Mouse (Mus musculus) neural tube, embryonic 11.5 days (tissue): ENCODE data around the gene Ube2o. TPM values are rescaled to one million over a fixed set of nuclear protein-coding genes. Genes with fewer than 3 reads are reported as not detected.

Experiments used
- ATAC-seq: fragments of 200-750 bp; cut with Nextera tagmentation; 2 replicates; pipeline ENCODE4 v1.8.0; 2017; ENCODE audit warnings: moderate number of reproducible peaks, mild to moderate bottlenecking, moderate TSS enrichment, moderate library complexity; ENCODE audit not compliant: insufficient read depth, low FRiP score, low TSS enrichment
- DNase-seq: peaks from one replicate; pipeline ENCODE4 v3.0.0-alpha.2; 2015; ENCODE audit warnings: low spot score
- H3K27ac ChIP-seq: fragments of 300-500 bp; sonication (generic); 2 replicates; pipeline ENCODE4 v1.5.1; 2014; ENCODE audit warnings: low read depth, mild to moderate bottlenecking, low read length
- H3K27me3 ChIP-seq: fragments of 300-500 bp; sonication (generic); 2 replicates; pipeline ENCODE4 v1.6.1; 2014; ENCODE audit warnings: mild to moderate bottlenecking, low read length, mixed read lengths; ENCODE audit not compliant: control insufficient read depth, insufficient read depth
- H3K36me3 ChIP-seq: fragments of 300-500 bp; sonication (generic); 2 replicates; pipeline ENCODE4 v1.6.1; 2014; ENCODE audit warnings: mild to moderate bottlenecking, low read length, moderate library complexity, mixed read lengths; ENCODE audit not compliant: control insufficient read depth, insufficient read depth
- H3K4me1 ChIP-seq: fragments of 300-500 bp; sonication (generic); 2 replicates; pipeline ENCODE4 v1.6.1; 2014; ENCODE audit warnings: low read length, mixed read lengths; ENCODE audit not compliant: control insufficient read depth, insufficient read depth
- H3K4me2 ChIP-seq: fragments of 300-500 bp; sonication (generic); 2 replicates; pipeline ENCODE4 v1.6.1; 2014; ENCODE audit warnings: low read depth, mild to moderate bottlenecking, moderate library complexity
- H3K4me3 ChIP-seq: fragments of 300-500 bp; sonication (generic); 2 replicates; pipeline ENCODE4 v1.5.1; 2014; ENCODE audit warnings: low read depth, low read length
- H3K9ac ChIP-seq: fragments of 300-500 bp; sonication (generic); 2 replicates; pipeline ENCODE4 v1.6.1; 2014; ENCODE audit warnings: mild to moderate bottlenecking, low read length
- H3K9me3 ChIP-seq: fragments of 300-500 bp; sonication (generic); 2 replicates; pipeline ENCODE4 v1.6.1; 2016; ENCODE audit warnings: low read length; ENCODE audit not compliant: control insufficient read depth
- WGBS: fragments of 180-500 bp; shearing (Covaris S2); extraction: QIAGEN DNeasy Blood & Tissue Kit; methylation state at CpG from one replicate; pipeline ENCODE4 v1.1.7; 2014; 5-methylcytosine and 5-hydroxymethylcytosine counted together
- polyA plus RNA-seq: library from polyadenylated mRNA; unstranded; fragments of >200 nt; fragmentation: Nextera tagmentation; extraction: Ambion mirVana; gene quantifications from 2 replicates; pipeline ENCODE4 v1.2.1, GENCODE M21; 2014

Gene Ube2o
- polyA plus RNA-seq, 1 experiment from 2014 or later, result 29.1 TPM

GRCm38 (mm10) chr11:116624131-116624832, 43.0 kb upstream of the Ube2o start:
- ATAC-seq, result 0 out of 2 replicates have a peak, but pooled peaks have one; percentile 27
- no peaks in the 10 kb centered on the region for H3K36me3 ChIP-seq
- peaks cover 14% of the 10 kb centered on the region; the same call in 1 of the 2 replicates for H3K4me1 ChIP-seq
- peak overlapping the region; percentile 51 for H3K9ac ChIP-seq
- peak; percentile 80 for DNase-seq
- H3K9me3 ChIP-seq, result no peaks in the 10 kb centered on the region
- peak overlapping the region; percentile 39 for H3K4me3 ChIP-seq
- peaks cover 13% of the 10 kb centered on the region for H3K27me3 ChIP-seq
- peak overlapping the region; percentile 49 for H3K4me2 ChIP-seq
- no peak overlapping the region for H3K27ac ChIP-seq
- 12% methylated on average over 38 of the region's 42 CpGs for WGBS

GRCm38 (mm10) chr11:116623281-116624124, 42.3 kb upstream of the Ube2o start:
- peaks cover 15% of the 10 kb centered on the region; the same call in 1 of the 2 replicates for H3K4me1 ChIP-seq
- no peaks in the 10 kb centered on the region for H3K36me3 ChIP-seq
- 7% methylated on average over 40 of the region's 40 CpGs for WGBS
- H3K27ac ChIP-seq, result no peak overlapping the region
- peaks cover 13% of the 10 kb centered on the region for H3K27me3 ChIP-seq
- ATAC-seq (no peak), DNase-seq (no peak)
- H3K9ac ChIP-seq, result peak overlapping the region; percentile 51
- H3K9me3 ChIP-seq, result no peaks in the 10 kb centered on the region
- H3K4me2 ChIP-seq, result peak overlapping the region; percentile 49
- H3K4me3 ChIP-seq, result peak overlapping the region; percentile 39

- DNase-seq (no peak), ATAC-seq (no peak)
- Histone ChIP-seq H3K4me2 (peak overlapping the region; percentile 16; the same call in 1 of the 2 replicates), H3K9me3 (no peaks in the 10 kb centered on the region), H3K36me3 (no peaks in the 10 kb centered on the region), H3K27me3 (peaks cover 13% of the 10 kb centered on the region), H3K4me3 (no peak overlapping the region), H3K27ac (0 out of 2 replicates have a peak overlapping the region, but pooled peaks have one; percentile 39), H3K9ac (no peak overlapping the region), H3K4me1 (peaks cover 15% of the 10 kb centered on the region; the same call in 1 of the 2 replicates)
- 37% methylated on average over 6 of the region's 6 CpGs for WGBS
These were observed 40.0 kb upstream of the Ube2o start for GRCm38 (mm10) chr11:116621258-116621704.

- H3K4me3 ChIP-seq, result no peak overlapping the region
- H3K27me3 ChIP-seq, result peaks cover 13% of the 10 kb centered on the region
- no peaks in the 10 kb centered on the region for H3K36me3 ChIP-seq
- peaks cover 15% of the 10 kb centered on the region; the same call in 1 of the 2 replicates for H3K4me1 ChIP-seq
- WGBS, result 76% methylated on average over 10 of the region's 10 CpGs
- 0 out of 2 replicates have a peak overlapping the region, but pooled peaks have one; percentile 39 for H3K27ac ChIP-seq
- no peak overlapping the region for H3K9ac ChIP-seq
- ATAC-seq (no peak), DNase-seq (no peak)
- no peaks in the 10 kb centered on the region for H3K9me3 ChIP-seq
- H3K4me2 ChIP-seq, result peak overlapping the region; percentile 16; the same call in 1 of the 2 replicates
These were observed 39.5 kb upstream of the Ube2o start for GRCm38 (mm10) chr11:116620559-116621253.

GRCm38 (mm10) chr11:116620073-116620472, 38.8 kb upstream of the Ube2o start:
- Histone ChIP-seq H3K9ac (no peak overlapping the region), H3K4me2 (no peak overlapping the region), H3K4me1 (peaks cover 15% of the 10 kb centered on the region; the same call in 1 of the 2 replicates), H3K27ac (no peak overlapping the region), H3K4me3 (no peak overlapping the region), H3K36me3 (no peaks in the 10 kb centered on the region), H3K9me3 (no peaks in the 10 kb centered on the region), H3K27me3 (peaks cover 13% of the 10 kb centered on the region)
- ATAC-seq (no peak), DNase-seq (no peak)
- WGBS, result 39% methylated on average over 9 of the region's 9 CpGs

- peaks cover 10% of the 10 kb centered on the region for H3K27me3 ChIP-seq
- 50% methylated on average over 8 of the region's 8 CpGs for WGBS
- H3K9me3 ChIP-seq, result no peaks in the 10 kb centered on the region
- ATAC-seq, result no peak
- H3K4me1 ChIP-seq, result peaks cover 15% of the 10 kb centered on the region; the same call in 1 of the 2 replicates
- no peaks in the 10 kb centered on the region for H3K36me3 ChIP-seq
- no peak overlapping the region for H3K9ac ChIP-seq
- H3K27ac ChIP-seq, result no peak overlapping the region
- H3K4me2 ChIP-seq, result no peak overlapping the region
- no peak overlapping the region for H3K4me3 ChIP-seq
- no peak for DNase-seq
These were observed 38.3 kb upstream of the Ube2o start for GRCm38 (mm10) chr11:116619561-116619960.

GRCm38 (mm10) chr11:116619156-116619555, 37.9 kb upstream of the Ube2o start:
- Histone ChIP-seq H3K27me3 (peaks cover 10% of the 10 kb centered on the region), H3K9ac (no peak overlapping the region)

GRCm38 (mm10) chr11:116618666-116619065, 37.4 kb upstream of the Ube2o start:
- ATAC-seq, result no peak
- no peak overlapping the region for H3K27ac ChIP-seq
- no peak overlapping the region for H3K4me2 ChIP-seq
- no peaks in the 10 kb centered on the region for H3K36me3 ChIP-seq
- H3K4me3 ChIP-seq, result no peak overlapping the region
- peaks cover 9% of the 10 kb centered on the region for H3K27me3 ChIP-seq
- DNase-seq, result no peak
- H3K9me3 ChIP-seq, result no peaks in the 10 kb centered on the region
- 91% methylated on average over 7 of the region's 7 CpGs for WGBS
- peaks cover 15% of the 10 kb centered on the region; the same call in 1 of the 2 replicates for H3K4me1 ChIP-seq
- H3K9ac ChIP-seq, result no peak overlapping the region

More at GRCm38 (mm10) chr11:116619156-116619555, 37.9 kb upstream of the Ube2o start:
- Histone ChIP-seq H3K36me3 (no peaks in the 10 kb centered on the region), H3K4me2 (no peak overlapping the region), H3K27ac (0 out of 2 replicates have a peak overlapping the region, but pooled peaks have one; percentile 8), H3K4me1 (peaks cover 15% of the 10 kb centered on the region; the same call in 1 of the 2 replicates), H3K9me3 (no peaks in the 10 kb centered on the region), H3K4me3 (no peak overlapping the region)
- DNase-seq (no peak), ATAC-seq (no peak)
- 80% methylated on average over 7 of the region's 7 CpGs for WGBS
